Mouse (Mus musculus): Measurements from ENCODE around the gene Olfr60. TPM values are rescaled to one million over a fixed set of nuclear protein-coding genes. Genes with fewer than 3 reads are reported as not detected.

The Olfr60 gene
- polyA plus RNA-seq (2012; rRNA removed), result 0.29 and 0.58 TPM in 2 replicates

GRCm38 (mm10) chr7:140361571-140361970, at the start of gene Olfr60:
TSS of gene Olfr60 (minus strand) at chr7:140361671.

GRCm38 (mm10) chr7:140402818-140403217, 41.3 kb upstream of the Olfr60 start, which contains the start of gene Olfr531:
TSS of gene Olfr531 (minus strand) at chr7:140402918.

GRCm38 (mm10) chr7:140376231-140376630, 14.8 kb upstream of the Olfr60 start, which contains the start of gene Olfr530:
TSS of gene Olfr530 (minus strand) at chr7:140376331.

GRCm38 (mm10) chr7:140333717-140334116, 27.8 kb downstream of the Olfr60 start, which contains the start of gene Olfr527:
TSS of gene Olfr527 (plus strand) at chr7:140334017.

GRCm38 (mm10) chr7:140320558-140320957, 40.9 kb downstream of the Olfr60 start, which contains the start of gene Olfr525:
TSS of gene Olfr525 (plus strand) at chr7:140320858.

Other genes starting within 250 kb of the Olfr60 start
- gene Paox, start 245.9 kb downstream of the Olfr60 start, polyA plus RNA-seq (2012; rRNA removed), result 8.3 and 9.1 TPM in 2 replicates
- 112 and 131 TPM in 2 replicates for gene Echs1, start 245.2 kb downstream of the Olfr60 start, polyA plus RNA-seq (2012; rRNA removed)
- gene Mtg1, start 224.1 kb downstream of the Olfr60 start, polyA plus RNA-seq (2012; rRNA removed), result 14.0 and 15.3 TPM in 2 replicates
- 0.93 and 1.4 TPM in 2 replicates for gene Sprn, start 206.8 kb downstream of the Olfr60 start, polyA plus RNA-seq (2012; rRNA removed)
- not detected in 2 replicates for gene Olfr522, start 196.9 kb downstream of the Olfr60 start, polyA plus RNA-seq (2012; rRNA removed)
- 0.10 TPM in 1 of 2 replicates, not detected in the other for gene Olfr523, start 188.5 kb downstream of the Olfr60 start, polyA plus RNA-seq (2012; rRNA removed)
- gene Olfr524, start 155.7 kb downstream of the Olfr60 start, polyA plus RNA-seq (2012; rRNA removed), result not detected in 2 replicates
- 0.30 and 0.50 TPM in 2 replicates for gene Cd163l1, start 143.4 kb downstream of the Olfr60 start, polyA plus RNA-seq (2012; rRNA removed)
- gene 5830411N06Rik, start 114.4 kb downstream of the Olfr60 start, polyA plus RNA-seq (2012; rRNA removed), result 0.16 TPM in 1 of 2 replicates, not detected in the other
- gene Olfr525, start 40.8 kb downstream of the Olfr60 start, polyA plus RNA-seq (2012; rRNA removed), result not detected in 2 replicates
- gene Olfr527, start 27.7 kb downstream of the Olfr60 start, polyA plus RNA-seq (2012; rRNA removed), result not detected in 2 replicates
- gene Olfr530, start 14.7 kb upstream of the Olfr60 start, polyA plus RNA-seq (2012; rRNA removed), result not detected in 2 replicates
- gene Olfr531, start 41.2 kb upstream of the Olfr60 start, polyA plus RNA-seq (2012; rRNA removed), result not detected in 2 replicates
- gene Olfr532, start 60.0 kb upstream of the Olfr60 start, polyA plus RNA-seq (2012; rRNA removed), result not detected in 2 replicates
- not detected in 2 replicates for gene Olfr533, start 101.7 kb upstream of the Olfr60 start, polyA plus RNA-seq (2012; rRNA removed)
- gene Olfr535, start 122.5 kb upstream of the Olfr60 start, polyA plus RNA-seq (2012; rRNA removed), result not detected in 2 replicates
- not detected in 2 replicates for gene Olfr536, start 145.7 kb upstream of the Olfr60 start, polyA plus RNA-seq (2012; rRNA removed)
- gene Olfr538, start 206.2 kb upstream of the Olfr60 start, polyA plus RNA-seq (2012; rRNA removed), result not detected in 2 replicates
- gene Olfr46, start 239.6 kb upstream of the Olfr60 start, polyA plus RNA-seq (2012; rRNA removed), result not detected in 2 replicates